Mouse (Mus musculus) forebrain, postnatal 0 days (tissue): ENCODE measurements around the gene Tspan17. TPM values are rescaled to one million over a fixed set of nuclear protein-coding genes. Genes with fewer than 3 reads are reported as not detected.

Source experiments
- ATAC-seq: fragments of 200-750 bp; cut with Nextera tagmentation; 2 replicates; pipeline ENCODE4 v1.8.0; 2017; ENCODE audit warnings: mild to moderate bottlenecking, moderate library complexity
- DNase-seq: peaks from one replicate; pipeline ENCODE4 v3.0.0-alpha.2; 2015
- H3K27ac ChIP-seq: fragments of 300-500 bp; sonication (generic); 2 replicates; pipeline ENCODE4 v1.5.1; 2014; ENCODE audit warnings: low read depth, mild to moderate bottlenecking, antibody characterized with exemption, low read length, moderate library complexity, mixed read lengths
- H3K27me3 ChIP-seq: fragments of 300-500 bp; sonication (generic); 2 replicates; pipeline ENCODE4 v1.6.1; 2014; ENCODE audit warnings: mild to moderate bottlenecking, low read length, mixed read lengths; ENCODE audit not compliant: insufficient read depth
- H3K36me3 ChIP-seq: fragments of 300-500 bp; sonication (generic); 2 replicates; pipeline ENCODE4 v1.6.1; 2014; ENCODE audit warnings: mild to moderate bottlenecking, moderate library complexity; ENCODE audit not compliant: insufficient read depth
- H3K4me1 ChIP-seq: fragments of 300-500 bp; sonication (generic); 2 replicates; pipeline ENCODE4 v1.6.1; 2014; ENCODE audit warnings: antibody characterized with exemption; ENCODE audit not compliant: insufficient read depth
- H3K4me2 ChIP-seq: fragments of 300-500 bp; sonication (generic); 2 replicates; pipeline ENCODE4 v1.6.1; 2014; ENCODE audit warnings: low read depth, mild to moderate bottlenecking, moderate library complexity
- H3K4me3 ChIP-seq: fragments of 300-500 bp; sonication (generic); 2 replicates; pipeline ENCODE4 v1.5.1; 2014; ENCODE audit warnings: low read depth, low read length, mixed read lengths
- H3K9ac ChIP-seq: fragments of 300-500 bp; sonication (generic); 2 replicates; pipeline ENCODE4 v1.6.1; 2014; ENCODE audit warnings: mild to moderate bottlenecking
- H3K9me3 ChIP-seq: fragments of 300-500 bp; sonication (generic); 2 replicates; pipeline ENCODE4 v1.6.1; 2016; ENCODE audit warnings: low read length
- CTCF ChIP-seq: sonication (generic); IDR thresholded peaks from 2 replicates; pipeline ENCODE4 v1.5.1; 2016; ENCODE audit warnings: antibody characterized with exemption, control low read depth, low read depth
- WGBS: fragments of 180-500 bp; shearing (Covaris S2); extraction: QIAGEN DNeasy Blood & Tissue Kit; methylation state at CpG from one replicate; pipeline ENCODE4 v1.1.7; 2014; 5-methylcytosine and 5-hydroxymethylcytosine counted together
- polyA plus RNA-seq: library from polyadenylated mRNA; unstranded; fragments of >200 nt; fragmentation: Nextera tagmentation; extraction: Ambion mirVana; gene quantifications from 2 replicates; pipeline ENCODE4 v1.2.1, GENCODE M21; 2015
- total RNA-seq: library from RNA; depleted of rRNA; stranded (reverse); fragments of >200 nt; gene quantifications from 2 replicates; pipeline ENCODE4 v1.2.3, GENCODE M21; 2014

The Tspan17 gene
- total and polyA plus RNA-seq, 2 experiments from 2014 or later, result 28.3 to 61.1 TPM

DNA sequence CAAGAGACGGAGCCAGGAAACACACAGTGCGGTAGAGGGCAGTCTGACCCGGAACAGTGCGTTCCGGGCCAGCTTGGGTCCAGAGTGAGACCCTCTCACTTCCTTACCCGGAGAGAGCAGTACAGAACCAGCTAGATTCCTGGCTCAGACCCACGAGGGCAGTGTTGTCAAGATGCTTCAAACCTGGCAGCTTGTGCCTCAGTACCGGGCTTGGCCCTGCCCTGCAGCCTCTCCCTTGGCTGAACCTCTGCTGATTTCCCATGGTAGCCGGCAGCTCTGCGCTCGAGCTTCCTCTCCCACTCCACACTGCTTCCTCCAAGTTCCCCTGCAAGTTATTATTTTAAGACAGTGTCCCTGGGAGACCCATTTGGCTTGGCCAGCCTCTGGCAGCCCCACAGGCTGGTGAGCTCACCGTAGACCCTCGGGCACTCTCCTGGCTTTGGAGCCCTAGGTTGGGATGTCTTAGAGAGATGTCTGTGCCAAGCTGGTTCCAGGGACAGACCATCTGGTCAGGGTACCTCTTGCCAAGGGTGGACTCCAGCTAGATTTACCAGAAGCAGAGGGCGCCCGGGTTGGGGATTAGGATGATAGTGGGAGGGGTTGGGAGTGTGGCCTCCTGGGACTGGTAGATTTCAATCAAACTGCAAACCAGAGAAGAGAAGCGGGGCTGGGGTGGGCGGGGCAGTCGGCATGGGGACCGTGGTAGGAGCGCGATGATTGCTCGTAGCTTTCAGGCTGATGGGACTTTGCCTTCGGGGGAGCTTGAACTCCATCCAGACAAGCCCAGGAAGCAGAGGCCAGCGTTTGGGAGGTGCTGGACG is 35.1 kb downstream of the Tspan17 start:
- DNase-seq (peak; percentile 41), ATAC-seq (peak; percentile 68)
- H3K36me3 ChIP-seq, result no peaks in the 10 kb centered on the region
- 0 out of 2 replicates have a peak, but pooled peaks cover under 1% of the 10 kb centered on the region for H3K4me1 ChIP-seq
- H3K4me3 ChIP-seq, result no peak overlapping the region
- no peaks in the 10 kb centered on the region for H3K9me3 ChIP-seq
- 17% methylated on average over 25 of the region's 25 CpGs for WGBS
- TF ChIP-seq CTCF, result peak; percentile 32; the same call in 1 of the 2 replicates
- H3K4me2 ChIP-seq, result peak overlapping the region; percentile 13; the same call in 1 of the 2 replicates
- no peak overlapping the region for H3K9ac ChIP-seq
- H3K27me3 ChIP-seq, result no peaks in the 10 kb centered on the region
- no peak overlapping the region for H3K27ac ChIP-seq

DNA sequence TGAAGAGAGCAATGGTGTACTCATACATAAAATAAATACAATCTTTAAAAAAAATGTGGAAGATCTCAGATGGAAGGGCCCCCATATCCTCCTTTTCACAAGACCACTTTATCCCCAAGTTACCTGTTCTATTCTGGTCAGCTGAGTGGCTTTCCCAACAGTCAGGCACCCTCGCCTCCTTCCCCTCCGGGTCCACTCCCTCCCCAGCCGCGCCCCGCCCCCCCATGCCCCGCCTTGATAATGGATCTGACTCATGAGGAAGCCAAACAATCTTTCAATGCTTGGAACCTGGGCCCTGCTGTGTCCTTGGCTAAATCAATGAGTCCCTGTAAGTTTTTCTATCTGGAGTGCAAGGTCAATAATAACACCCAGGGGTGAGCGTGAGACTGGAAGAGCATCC is 38.8 kb downstream of the Tspan17 start:
- Histone ChIP-seq H3K4me1 (0 out of 2 replicates have a peak, but pooled peaks cover 4% of the 10 kb centered on the region), H3K27me3 (no peaks in the 10 kb centered on the region), H3K4me2 (no peak overlapping the region), H3K9me3 (no peaks in the 10 kb centered on the region), H3K36me3 (no peaks in the 10 kb centered on the region), H3K4me3 (no peak overlapping the region), H3K27ac (no peak overlapping the region), H3K9ac (no peak overlapping the region)
- no peak for ATAC-seq
- no peak for TF ChIP-seq CTCF
- WGBS, result 70% methylated on average over 7 of the region's 7 CpGs
- no peak for DNase-seq

DNA sequence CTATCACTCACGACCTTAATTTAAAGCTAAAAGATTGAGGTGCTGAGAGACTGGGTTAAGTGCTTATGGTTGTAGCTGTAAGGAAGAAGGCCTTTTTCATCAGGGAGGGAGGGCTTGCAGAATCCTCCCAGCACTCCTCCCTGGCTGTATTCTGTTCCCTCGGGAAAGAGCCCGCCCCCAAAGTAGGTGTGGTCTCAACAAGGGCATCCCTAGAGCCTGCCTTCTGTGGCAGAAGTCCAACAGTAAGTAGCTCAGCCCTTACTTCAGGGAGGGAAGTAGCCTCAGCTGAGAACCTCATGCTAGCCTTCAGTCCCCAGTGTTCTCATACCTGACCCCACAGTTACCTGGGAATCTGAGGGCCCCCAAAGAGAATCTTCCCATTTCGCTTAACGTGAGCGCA is 39.3 kb downstream of the Tspan17 start:
- Histone ChIP-seq H3K36me3 (no peaks in the 10 kb centered on the region), H3K4me1 (0 out of 2 replicates have a peak, but pooled peaks cover 4% of the 10 kb centered on the region), H3K27me3 (no peaks in the 10 kb centered on the region), H3K27ac (no peak overlapping the region), H3K4me2 (no peak overlapping the region), H3K4me3 (no peak overlapping the region), H3K9me3 (no peaks in the 10 kb centered on the region), H3K9ac (no peak overlapping the region)
- no peak for ATAC-seq
- DNase-seq, result no peak
- no peak for TF ChIP-seq CTCF
- WGBS, result 60% methylated on average over 6 of the region's 6 CpGs

DNA sequence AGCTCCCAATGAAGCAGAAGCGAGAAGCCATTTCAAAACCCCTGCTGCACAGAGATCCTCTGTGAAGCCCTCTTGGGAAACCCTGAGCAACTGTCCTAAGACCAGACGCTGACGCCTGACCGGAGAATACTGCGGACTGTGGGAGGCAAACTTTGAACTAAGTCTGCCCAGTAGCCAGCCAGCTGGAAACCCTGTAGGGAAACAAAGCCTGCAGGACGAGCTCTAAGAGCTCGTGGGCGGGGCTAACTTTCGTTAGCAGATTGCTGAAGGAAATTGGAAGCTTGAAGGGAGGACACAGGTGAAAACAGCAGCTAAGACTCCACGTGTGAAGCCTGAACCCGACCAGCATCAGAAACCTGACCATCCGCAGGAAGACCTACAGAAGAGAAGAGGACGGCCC is 40.3 kb downstream of the Tspan17 start:
- peak overlapping the region; percentile 20 for H3K4me2 ChIP-seq
- 5% methylated on average over 13 of the region's 13 CpGs for whole genome bisulfite sequencing
- no peak for DNase-seq

DNA sequence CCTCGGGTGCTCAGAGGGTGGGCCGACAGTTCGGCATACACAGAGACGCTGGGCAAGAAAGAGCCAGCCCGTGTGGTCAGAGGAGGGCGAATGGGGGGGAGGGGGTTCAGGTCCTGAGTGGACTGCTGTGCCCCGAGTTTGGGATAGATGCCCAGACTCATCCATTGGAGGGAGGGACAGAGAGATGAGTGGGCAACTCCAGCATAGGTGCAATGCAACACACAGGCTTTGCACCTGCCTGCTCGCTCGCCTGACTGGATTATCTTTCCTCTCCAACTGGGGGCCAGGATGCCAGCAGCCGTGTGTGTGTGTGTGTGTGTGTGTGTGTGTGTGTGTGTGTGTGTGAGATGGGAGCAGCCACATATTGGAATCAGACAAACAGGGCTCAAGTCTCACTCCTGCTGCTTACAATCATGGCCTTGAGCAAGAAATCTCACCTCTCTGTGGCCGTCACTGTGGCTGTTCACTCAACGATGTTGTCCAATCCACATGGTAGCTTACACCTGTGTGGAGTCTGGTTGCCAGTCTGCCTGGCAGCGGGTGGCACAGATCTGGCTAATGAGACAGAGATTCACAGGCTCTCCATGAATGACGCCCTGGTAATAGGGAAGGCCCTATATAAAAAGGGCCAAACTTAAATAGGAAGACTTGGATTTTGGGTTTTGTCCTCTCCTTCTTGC is 47.3 kb downstream of the Tspan17 start:
- DNase-seq (no peak), ATAC-seq (no peak)
- Histone ChIP-seq H3K27ac (no peak overlapping the region), H3K4me1 (peaks cover 8% of the 10 kb centered on the region), H3K9ac (no peak overlapping the region), H3K9me3 (no peaks in the 10 kb centered on the region), H3K4me3 (no peak overlapping the region), H3K4me2 (no peak overlapping the region), H3K36me3 (no peaks in the 10 kb centered on the region), H3K27me3 (no peaks in the 10 kb centered on the region)
- no peak for TF ChIP-seq CTCF
- WGBS, result 63% methylated on average over 14 of the region's 14 CpGs

More for the DNA sequence above, 40.3 kb downstream of the Tspan17 start:
- 0 out of 2 replicates have a peak, but pooled peaks cover 4% of the 10 kb centered on the region for H3K4me1 ChIP-seq
- no peaks in the 10 kb centered on the region for H3K27me3 ChIP-seq
- no peaks in the 10 kb centered on the region for H3K36me3 ChIP-seq
- no peak overlapping the region for H3K27ac ChIP-seq
- H3K9me3 ChIP-seq, result no peaks in the 10 kb centered on the region
- no peak overlapping the region for H3K9ac ChIP-seq
- H3K4me3 ChIP-seq, result no peak overlapping the region
- no peak for ATAC-seq
- TF ChIP-seq CTCF, result no peak

DNA sequence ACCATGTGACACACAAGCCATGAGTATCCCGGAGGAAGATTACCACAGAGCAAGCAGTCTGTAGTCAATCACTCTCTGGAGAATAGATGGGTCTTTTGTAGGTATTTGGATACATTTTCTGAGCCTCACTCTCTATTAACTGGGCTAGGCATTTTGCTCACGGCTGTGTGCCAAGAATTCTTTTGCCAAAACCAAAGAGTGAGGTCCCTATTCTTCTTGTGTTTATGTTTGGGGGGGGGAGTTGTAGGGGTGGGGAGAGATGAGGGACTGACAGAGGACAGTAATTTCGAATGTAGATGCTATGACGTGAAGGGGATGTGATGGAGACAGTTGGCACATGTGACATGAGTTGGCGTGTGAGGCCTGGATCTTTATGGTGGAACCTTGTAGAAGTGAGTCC is 47.9 kb downstream of the Tspan17 start:
- Histone ChIP-seq H3K4me2 (no peak overlapping the region), H3K27me3 (no peaks in the 10 kb centered on the region), H3K4me1 (peaks cover 8% of the 10 kb centered on the region), H3K36me3 (no peaks in the 10 kb centered on the region), H3K27ac (no peak overlapping the region), H3K4me3 (no peak overlapping the region), H3K9ac (no peak overlapping the region), H3K9me3 (no peaks in the 10 kb centered on the region)
- peak; percentile 31 for DNase-seq
- ATAC-seq, result peak; percentile 42; the same call in 1 of the 2 replicates
- WGBS, result 23% methylated on average over 5 of the region's 5 CpGs
- no peak for TF ChIP-seq CTCF

DNA sequence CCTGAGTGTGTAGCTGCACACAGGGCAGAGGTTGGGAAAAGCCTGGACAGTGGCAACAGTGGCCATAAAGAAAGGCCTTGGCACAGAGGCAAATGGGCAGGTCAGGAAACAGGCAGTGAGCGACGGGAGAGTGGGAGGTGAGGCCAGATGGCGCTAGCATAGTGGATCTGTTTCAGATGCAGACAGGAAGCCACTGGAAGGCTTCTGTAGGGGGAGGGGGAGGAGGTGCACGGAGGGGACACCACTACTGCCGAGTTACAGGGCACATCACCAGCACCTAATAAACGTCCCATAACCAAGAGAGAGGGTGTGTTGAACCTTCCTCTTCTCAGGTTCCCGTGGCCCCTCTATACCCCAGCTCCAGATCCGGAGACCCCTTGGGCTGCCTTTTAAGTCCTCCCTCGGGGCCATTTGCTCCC is 48.3 kb downstream of the Tspan17 start:
- Histone ChIP-seq H3K9ac (no peak overlapping the region; the same call in 1 of the 2 replicates), H3K27ac (peak overlapping the region; percentile 40; the same call in 1 of the 2 replicates), H3K9me3 (no peaks in the 10 kb centered on the region), H3K4me2 (no peak overlapping the region; the same call in 1 of the 2 replicates), H3K36me3 (no peaks in the 10 kb centered on the region), H3K27me3 (no peaks in the 10 kb centered on the region), H3K4me3 (no peak overlapping the region), H3K4me1 (peaks cover 8% of the 10 kb centered on the region)
- WGBS, result 14% methylated on average over 9 of the region's 9 CpGs
- peak; percentile 32; the same call in 1 of the 2 replicates for ATAC-seq
- peak; percentile 18; the same call in 1 of the 2 replicates for TF ChIP-seq CTCF
- peak; percentile 46 for DNase-seq
